Mouse (Mus musculus) embryonic facial prominence, embryonic 12.5 days (tissue): Measurements from ENCODE around the gene Prkcq. TPM values are rescaled to one million over a fixed set of nuclear protein-coding genes. Genes with fewer than 3 reads are reported as not detected.
"Not testable (repeated sequence)": the region's sequence is repeated elsewhere in the genome, so short reads cannot be mapped to it uniquely, and the experiment has no call there.

ENCODE experiments used
- ATAC-seq: fragments of 200-750 bp; cut with Nextera tagmentation; 2 replicates; pipeline ENCODE4 v1.8.0; 2017; ENCODE audit not compliant: insufficient number of reproducible peaks, insufficient read depth, low FRiP score, low TSS enrichment
- H3K27ac ChIP-seq: fragments of 300-500 bp; sonication (generic); 2 replicates; pipeline ENCODE4 v1.5.1; 2016; ENCODE audit warnings: mild to moderate bottlenecking
- H3K27me3 ChIP-seq: fragments of 300-500 bp; sonication (generic); 2 replicates; pipeline ENCODE4 v1.6.1; 2016; ENCODE audit warnings: mild to moderate bottlenecking, moderate library complexity
- H3K36me3 ChIP-seq: fragments of 300-500 bp; sonication (generic); 2 replicates; pipeline ENCODE4 v1.6.1; 2016; ENCODE audit warnings: mild to moderate bottlenecking
- H3K4me1 ChIP-seq: fragments of 300-500 bp; sonication (generic); 2 replicates; pipeline ENCODE4 v1.6.1; 2016
- H3K4me2 ChIP-seq: fragments of 300-500 bp; sonication (generic); replicated peaks from 2 replicates; pipeline ENCODE4 v1.6.1; 2016; ENCODE audit warnings: mild to moderate bottlenecking, moderate library complexity
- H3K4me3 ChIP-seq: fragments of 300-500 bp; sonication (generic); 2 replicates; pipeline ENCODE4 v1.5.1; 2016; ENCODE audit warnings: mild to moderate bottlenecking
- H3K9ac ChIP-seq: fragments of 300-500 bp; sonication (generic); 2 replicates; pipeline ENCODE4 v1.6.1; 2016; ENCODE audit warnings: mild to moderate bottlenecking, moderate library complexity
- H3K9me3 ChIP-seq: fragments of 300-500 bp; sonication (generic); 2 replicates; pipeline ENCODE4 v1.6.1; 2016; ENCODE audit warnings: mild to moderate bottlenecking, moderate library complexity
- WGBS: fragments of 180-500 bp; shearing (Covaris S2); methylation state at CpG from one replicate; pipeline ENCODE4 v1.1.7; 2016; 5-methylcytosine and 5-hydroxymethylcytosine counted together
- polyA plus RNA-seq: library from polyadenylated mRNA; unstranded; fragments of >200 nt; fragmentation: Nextera tagmentation; extraction: Ambion mirVana; gene quantifications from 2 replicates; pipeline ENCODE4 v1.2.1, GENCODE M21; 2016

The Prkcq gene
- polyA plus RNA-seq, 1 experiment from 2014 or later: 4.6 TPM

DNA sequence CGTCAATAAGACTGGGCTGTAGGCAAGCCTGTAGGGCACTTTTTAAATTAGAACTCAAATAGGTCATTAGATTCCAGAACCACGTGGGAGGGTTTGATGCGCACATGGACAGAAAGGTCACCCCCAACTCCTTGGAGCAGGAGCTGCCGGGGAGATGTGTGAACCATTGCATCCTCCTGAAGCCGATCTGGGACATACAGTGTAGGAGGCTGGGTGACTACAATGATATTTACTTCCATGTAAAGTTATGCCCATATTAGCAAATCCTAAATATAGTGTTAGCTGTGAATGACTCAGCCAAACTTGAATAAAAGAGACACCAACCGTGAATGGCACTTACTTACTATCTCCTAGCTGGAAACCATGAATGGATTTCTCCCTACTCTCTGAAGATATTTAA lies 174.5 kb downstream of the Prkcq start:
- H3K36me3 ChIP-seq, H3K9ac ChIP-seq, H3K27me3 ChIP-seq, H3K27ac ChIP-seq, H3K4me1 ChIP-seq, ATAC-seq, H3K4me2 ChIP-seq, H3K4me3 ChIP-seq, H3K9me3 ChIP-seq: not testable (repeated sequence)
- 88% methylated on average over 6 of the region's 6 CpGs for WGBS

GRCm38 (mm10) chr2:11347791-11348190 lies 175.9 kb downstream of the Prkcq start:
- no peak overlapping the region for H3K27ac ChIP-seq
- WGBS: 79% methylated on average over 3 of the region's 3 CpGs
- no peaks in the 10 kb centered on the region for H3K4me1 ChIP-seq
- H3K36me3 ChIP-seq: no peaks in the 10 kb centered on the region
- no peak overlapping the region for H3K9ac ChIP-seq
- H3K4me3 ChIP-seq: no peak overlapping the region
- no peaks in the 10 kb centered on the region for H3K9me3 ChIP-seq
- no peaks in the 10 kb centered on the region for H3K27me3 ChIP-seq
- no peak overlapping the region for H3K4me2 ChIP-seq
- ATAC-seq: no peak
